ENCODE assay signal across 20 mouse cellular contexts in genomic region chr6:145722596-145722995, GRCm38 (mm10). TPM values are rescaled to one million over a fixed set of nuclear protein-coding genes. Genes with fewer than 3 reads are reported as not detected.
DNase-seq lines count a peak whose midpoint lies in the region; ATAC-seq and TF ChIP-seq lines count a peak whose summit lies in the region.
"Had no signal": no experiment of that assay in that cellular context is flagged by ENCODE, and none has a peak within 500 bp of the region (broad histone marks: within the 10 kb centered on the region; RNA-seq: fewer than 3 reads in every experiment).

No protein-coding gene starts in this region.

- H3K4me3 ChIP-seq in limb, embryonic 12.5 days (replicated peaks): no peak overlapping the region
- H3K4me3 ChIP-seq in limb, embryonic 10.5 days: no peak overlapping the region
- H3K4me3 ChIP-seq in lung, postnatal 0 days (ENCODE audit: low read depth, low read length): no peak overlapping the region
- H3K4me3 ChIP-seq: embryonic facial prominence, embryonic 12.5 days; forebrain, embryonic 15.5 days; heart, embryonic 10.5 days had no signal

- TF ChIP-seq CTCF in lung, postnatal 0 days (IDR thresholded peaks at IDR 0.05): peak; percentile 31; the same call in 1 of the 2 replicates

- no peaks in the 10 kb centered on the region for H3K36me3 ChIP-seq in limb, embryonic 12.5 days
- no peaks in the 10 kb centered on the region for H3K36me3 ChIP-seq in limb, embryonic 10.5 days
- H3K36me3 ChIP-seq in lung, postnatal 0 days (ENCODE audit: insufficient read depth, low read length): no peaks in the 10 kb centered on the region
- H3K36me3 ChIP-seq: embryonic facial prominence, embryonic 12.5 days; forebrain, embryonic 15.5 days; heart, embryonic 10.5 days had no signal

- H3K4me1 ChIP-seq in limb, embryonic 12.5 days (replicated peaks): peaks cover 16% of the 10 kb centered on the region
- H3K4me1 ChIP-seq in limb, embryonic 10.5 days: peaks cover 10% of the 10 kb centered on the region; the same call in 1 of the 2 replicates
- H3K4me1 ChIP-seq in lung, postnatal 0 days (ENCODE audit: insufficient read depth, low read depth, low read length): no peaks in the 10 kb centered on the region
- H3K4me1 ChIP-seq: embryonic facial prominence, embryonic 12.5 days; forebrain, embryonic 15.5 days had no signal

- TF ChIP-seq EP300 in lung, postnatal 0 days (IDR thresholded peaks at IDR 0.05): no peak

- 71% methylated on average over 7 of the region's 7 CpGs for WGBS in limb, embryonic 12.5 days
- WGBS in limb, embryonic 10.5 days: 78% methylated on average over 7 of the region's 7 CpGs
- 43% methylated on average over 7 of the region's 7 CpGs for WGBS in lung, postnatal 0 days

- no peaks in the 10 kb centered on the region for H3K27me3 ChIP-seq in limb, embryonic 12.5 days
- no peaks in the 10 kb centered on the region for H3K27me3 ChIP-seq in limb, embryonic 10.5 days (ENCODE audit: low read depth, poor library complexity, severe bottlenecking)
- H3K27me3 ChIP-seq in lung, postnatal 0 days (replicated peaks; ENCODE audit: insufficient read depth, low read length): no peaks in the 10 kb centered on the region
- H3K27me3 ChIP-seq: CH12.LX; embryonic facial prominence, embryonic 12.5 days; forebrain, embryonic 15.5 days; Patski had no signal

- ATAC-seq in limb, embryonic 12.5 days (ENCODE audit: insufficient number of reproducible peaks, insufficient read depth, low FRiP score, low TSS enrichment, low read depth): no peak
- ATAC-seq in lung, postnatal 0 days: no peak
- ATAC-seq: activated CD4-positive, CD25-positive, alpha-beta regulatory T cell, adult 4 months; forebrain, embryonic 15.5 days; Patski had no signal

- H3K27ac ChIP-seq in limb, embryonic 12.5 days: 0 out of 2 replicates have a peak overlapping the region, but pooled peaks have one; percentile 18
- no peak overlapping the region for H3K27ac ChIP-seq in limb, embryonic 10.5 days
- no peak overlapping the region for H3K27ac ChIP-seq in lung, postnatal 0 days (ENCODE audit: low read length)
- H3K27ac ChIP-seq: embryonic facial prominence, embryonic 12.5 days; forebrain, embryonic 15.5 days; heart, embryonic 10.5 days; hindbrain, embryonic 14.5 days had no signal

- H3K9ac ChIP-seq in limb, embryonic 12.5 days (replicated peaks): no peak overlapping the region
- H3K9ac ChIP-seq in lung, postnatal 0 days (replicated peaks; ENCODE audit: low read depth): no peak overlapping the region
- H3K9ac ChIP-seq: embryonic facial prominence, embryonic 12.5 days; forebrain, embryonic 15.5 days; hindbrain, embryonic 14.5 days had no signal

- H3K4me2 ChIP-seq in limb, embryonic 12.5 days: no peak overlapping the region
- no peak overlapping the region for H3K4me2 ChIP-seq in lung, postnatal 0 days (replicated peaks; ENCODE audit: low read depth, low read length)
- H3K4me2 ChIP-seq: embryonic facial prominence, embryonic 12.5 days; forebrain, embryonic 15.5 days; hindbrain, embryonic 14.5 days had no signal

- DNase-seq in limb, embryonic 10.5 days (ENCODE audit: low spot score): no peak
- DNase-seq in lung, postnatal 0 days (ENCODE audit: low spot score): peak; percentile 24
- DNase-seq in lung, postnatal 25 days (ENCODE audit: low spot score): no peak
- peak; percentile 52 for DNase-seq in retina, embryonic 14.5 days (ENCODE audit: low spot score)
- no peak for DNase-seq in cerebellum, adult 11-12 months
- DNase-seq: adrenal gland, postnatal 25 days; cerebellum, adult 8-10 months; cerebellum, postnatal 25 days; gastrocnemius, postnatal 36 days; heart, adult 11 months; heart, postnatal 10 days; heart, postnatal 4 days had no signal

- no peaks in the 10 kb centered on the region for H3K9me3 ChIP-seq in limb, embryonic 12.5 days
- no peaks in the 10 kb centered on the region for H3K9me3 ChIP-seq in limb, embryonic 10.5 days (replicated peaks)
- H3K9me3 ChIP-seq in lung, postnatal 0 days (ENCODE audit: low read length): no peaks in the 10 kb centered on the region
- H3K9me3 ChIP-seq: embryonic facial prominence, embryonic 12.5 days; forebrain, embryonic 15.5 days; heart, embryonic 10.5 days had no signal

RNA-seq across cellular contexts. Expression of gene Rassf8, which starts 24.0 kb away (rescaled TPM):
- 9.2 and 13.7 TPM in 2 replicates for polyA plus RNA-seq in limb, embryonic 12.5 days (2016; fragmentation: Nextera tagmentation; extraction: Ambion mirVana)
- polyA plus RNA-seq in limb, embryonic 10.5 days (2016; fragmentation: Nextera tagmentation; extraction: Ambion mirVana): 3.9 and 6.4 TPM in 2 replicates
- 15.1 and 18.4 TPM in 2 replicates for polyA plus RNA-seq in lung, postnatal 0 days (2015; fragmentation: Nextera tagmentation; extraction: Ambion mirVana)

Comparison
In these comparisons a context has a peak if more than half of its experiments do, and no peak if none do; other contexts are left out.
1. DNase-seq: peak in lung, postnatal 0 days (single experiment) and retina, embryonic 14.5 days (single experiment); none in limb, embryonic 10.5 days (single experiment), lung, postnatal 25 days (single experiment) and cerebellum, adult 11-12 months (single experiment).